Mouse (Mus musculus) left cerebral cortex, adult 2 months (tissue): ENCODE data around the gene Bcl9l. TPM values are rescaled to one million over a fixed set of nuclear protein-coding genes. Genes with fewer than 3 reads are reported as not detected.

Experiments
- DNase-seq, 2 experiments: peaks; one replicate each; pipeline ENCODE4 v3.0.0; 2021 to 2022; ENCODE audit warnings: low spot score in 2 of 2, mixed read lengths in 1 of 2; ENCODE audit errors: extremely low spot score in 1 of 2
- H3K27ac ChIP-seq: fragments of 200-600 bp; 2 replicates; pipeline ENCODE4 v1.8.1; 2022
- H3K4me3 ChIP-seq: fragments of 200-600 bp; 2 replicates; pipeline ENCODE4 v1.8.1; 2022
- CTCF ChIP-seq: fragments of 200-600 bp; IDR thresholded peaks from 2 replicates; pipeline ENCODE4 v1.8.1; 2022; ENCODE audit warnings: antibody characterized with exemption, mild to moderate bottlenecking, moderate library complexity
- intact Hi-C: fragments of 180-260 bp; cut with DNase I; formaldehyde crosslinking; loops from one replicate; pipeline ENCODE4 v1.15.1; 2025
- total RNA-seq, 2 experiments: library from RNA; stranded (reverse); gene quantifications; 2 replicates each; pipeline ENCODE4 v1.2.3; 2021

Bcl9l gene
- total RNA-seq, 2 experiments from 2014 or later, result 58.6 to 63.4 TPM

- no peak for DNase-seq
- TF ChIP-seq CTCF, result no peak
- Histone ChIP-seq H3K4me3 (no peak overlapping the region), H3K27ac (no peak overlapping the region)
- intact Hi-C loops, result no loop called here
Measured at GRCm38 (mm10) chr9:44518068-44518467, 35.4 kb downstream of the Bcl9l start.

- Histone ChIP-seq H3K4me3 (no peak overlapping the region), H3K27ac (no peak overlapping the region)
- no peak for TF ChIP-seq CTCF
- intact Hi-C loops, result no loop called here
- no peak for DNase-seq
Measured at GRCm38 (mm10) chr9:44521927-44522326, 39.3 kb downstream of the Bcl9l start.

- TF ChIP-seq CTCF, result no peak
- Histone ChIP-seq H3K4me3 (no peak overlapping the region), H3K27ac (no peak overlapping the region)
- no peak for DNase-seq
- intact Hi-C loops, result no loop called here
Measured at GRCm38 (mm10) chr9:44523686-44524085, 41.1 kb downstream of the Bcl9l start.

GRCm38 (mm10) chr9:44524235-44524826 lies 41.7 kb downstream of the Bcl9l start:
- H3K4me3 ChIP-seq, result no peak overlapping the region
- no peak for DNase-seq
- H3K27ac ChIP-seq, result no peak overlapping the region
- TF ChIP-seq CTCF, result no peak
- intact Hi-C loops, result no loop called here

GRCm38 (mm10) chr9:44525001-44525400 lies 42.4 kb downstream of the Bcl9l start:
- Histone ChIP-seq H3K27ac (no peak overlapping the region), H3K4me3 (no peak overlapping the region)
- DNase-seq, result no peak
- TF ChIP-seq CTCF, result no peak
- intact Hi-C loops, result no loop called here

- no peak for DNase-seq
- TF ChIP-seq CTCF, result no peak
- Histone ChIP-seq H3K27ac (no peak overlapping the region), H3K4me3 (no peak overlapping the region)
- intact Hi-C loops, result no loop called here
Measured at GRCm38 (mm10) chr9:44525589-44525988, 43.0 kb downstream of the Bcl9l start.

- Histone ChIP-seq H3K27ac (no peak overlapping the region), H3K4me3 (no peak overlapping the region)
- TF ChIP-seq CTCF, result no peak
- intact Hi-C loops, result no loop called here
- DNase-seq, result no peak
Measured at GRCm38 (mm10) chr9:44526337-44527112, 43.9 kb downstream of the Bcl9l start.

GRCm38 (mm10) chr9:44528340-44528739 lies 45.7 kb downstream of the Bcl9l start:
- intact Hi-C loops, result no loop called here
- Histone ChIP-seq H3K27ac (no peak overlapping the region), H3K4me3 (no peak overlapping the region)
- DNase-seq, result no peak
- TF ChIP-seq CTCF, result no peak

GRCm38 (mm10) chr9:44532991-44533580 lies 50.5 kb downstream of the Bcl9l start:
- TF ChIP-seq CTCF, result no peak
- Histone ChIP-seq H3K4me3 (no peak overlapping the region), H3K27ac (no peak overlapping the region)
- intact Hi-C loops, result no loop called here
- DNase-seq, result no peak

- H3K27ac ChIP-seq, result no peak overlapping the region
- DNase-seq, result no peak
- intact Hi-C loops, result loop anchor here (5.0 kb wide), 1 partner anchor 145 kb away; no protein-coding TSS in a partner anchor
- TF ChIP-seq CTCF, result no peak
- no peak overlapping the region for H3K4me3 ChIP-seq
Measured at GRCm38 (mm10) chr9:44537625-44538301, 55.1 kb downstream of the Bcl9l start.

- TF ChIP-seq CTCF, result no peak
- Histone ChIP-seq H3K4me3 (no peak overlapping the region), H3K27ac (no peak overlapping the region)
- DNase-seq, result no peak
- intact Hi-C loops, result loop anchor here (5.0 kb wide), 2 partner anchors 42 to 142 kb away; no protein-coding TSS in a partner anchor
Measured at GRCm38 (mm10) chr9:44539816-44540421, 57.3 kb downstream of the Bcl9l start.
